Mouse (Mus musculus) hindbrain, embryonic 16.5 days (tissue): ENCODE measurements around the gene Ltk. TPM values are rescaled to one million over a fixed set of nuclear protein-coding genes. Genes with fewer than 3 reads are reported as not detected.

ENCODE experiments used
- ATAC-seq: fragments of 200-750 bp; cut with Nextera tagmentation; 2 replicates; pipeline ENCODE4 v1.8.0; 2017; ENCODE audit warnings: moderate TSS enrichment, moderate library complexity
- H3K27ac ChIP-seq: fragments of 300-500 bp; sonication (generic); 2 replicates; pipeline ENCODE4 v1.5.1; 2014; ENCODE audit warnings: low read depth, mild to moderate bottlenecking, control low read depth, low read length, moderate library complexity
- H3K27me3 ChIP-seq: fragments of 300-500 bp; sonication (generic); replicated peaks from 2 replicates; pipeline ENCODE4 v1.6.1; 2014; ENCODE audit warnings: low read length; ENCODE audit not compliant: control insufficient read depth, insufficient read depth
- H3K36me3 ChIP-seq: fragments of 300-500 bp; sonication (generic); 2 replicates; pipeline ENCODE4 v1.6.1; 2014; ENCODE audit warnings: mild to moderate bottlenecking, low read length, moderate library complexity, mixed read lengths; ENCODE audit not compliant: control insufficient read depth, insufficient read depth
- H3K4me1 ChIP-seq: fragments of 300-500 bp; sonication (generic); 2 replicates; pipeline ENCODE4 v1.6.1; 2014; ENCODE audit warnings: low read depth, low read length; ENCODE audit not compliant: control insufficient read depth, insufficient read depth
- H3K4me2 ChIP-seq: fragments of 300-500 bp; sonication (generic); 2 replicates; pipeline ENCODE4 v1.6.1; 2014; ENCODE audit warnings: mild to moderate bottlenecking, low read length, control low read depth, moderate library complexity
- H3K4me3 ChIP-seq: fragments of 300-500 bp; sonication (generic); 2 replicates; pipeline ENCODE4 v1.5.1; 2014; ENCODE audit warnings: mild to moderate bottlenecking, low read length, control low read depth, moderate library complexity
- H3K9ac ChIP-seq: fragments of 300-500 bp; sonication (generic); 2 replicates; pipeline ENCODE4 v1.6.1; 2014; ENCODE audit warnings: low read depth, mild to moderate bottlenecking, control low read depth, low read length, moderate library complexity
- H3K9me3 ChIP-seq: fragments of 300-500 bp; sonication (generic); 2 replicates; pipeline ENCODE4 v1.6.1; 2014; ENCODE audit warnings: mild to moderate bottlenecking, low read length, moderate library complexity; ENCODE audit not compliant: control insufficient read depth
- WGBS: fragments of 180-500 bp; shearing (Covaris S2); extraction: QIAGEN DNeasy Blood & Tissue Kit; methylation state at CpG from one replicate; pipeline ENCODE4 v1.1.7; 2014; 5-methylcytosine and 5-hydroxymethylcytosine counted together
- polyA plus RNA-seq: library from polyadenylated mRNA; unstranded; fragments of >200 nt; fragmentation: Nextera tagmentation; extraction: Ambion mirVana; gene quantifications from 2 replicates; pipeline ENCODE4 v1.2.1, GENCODE M21; 2015

The Ltk gene
- polyA plus RNA-seq, 1 experiment from 2014 or later: 1.7 TPM

DNA sequence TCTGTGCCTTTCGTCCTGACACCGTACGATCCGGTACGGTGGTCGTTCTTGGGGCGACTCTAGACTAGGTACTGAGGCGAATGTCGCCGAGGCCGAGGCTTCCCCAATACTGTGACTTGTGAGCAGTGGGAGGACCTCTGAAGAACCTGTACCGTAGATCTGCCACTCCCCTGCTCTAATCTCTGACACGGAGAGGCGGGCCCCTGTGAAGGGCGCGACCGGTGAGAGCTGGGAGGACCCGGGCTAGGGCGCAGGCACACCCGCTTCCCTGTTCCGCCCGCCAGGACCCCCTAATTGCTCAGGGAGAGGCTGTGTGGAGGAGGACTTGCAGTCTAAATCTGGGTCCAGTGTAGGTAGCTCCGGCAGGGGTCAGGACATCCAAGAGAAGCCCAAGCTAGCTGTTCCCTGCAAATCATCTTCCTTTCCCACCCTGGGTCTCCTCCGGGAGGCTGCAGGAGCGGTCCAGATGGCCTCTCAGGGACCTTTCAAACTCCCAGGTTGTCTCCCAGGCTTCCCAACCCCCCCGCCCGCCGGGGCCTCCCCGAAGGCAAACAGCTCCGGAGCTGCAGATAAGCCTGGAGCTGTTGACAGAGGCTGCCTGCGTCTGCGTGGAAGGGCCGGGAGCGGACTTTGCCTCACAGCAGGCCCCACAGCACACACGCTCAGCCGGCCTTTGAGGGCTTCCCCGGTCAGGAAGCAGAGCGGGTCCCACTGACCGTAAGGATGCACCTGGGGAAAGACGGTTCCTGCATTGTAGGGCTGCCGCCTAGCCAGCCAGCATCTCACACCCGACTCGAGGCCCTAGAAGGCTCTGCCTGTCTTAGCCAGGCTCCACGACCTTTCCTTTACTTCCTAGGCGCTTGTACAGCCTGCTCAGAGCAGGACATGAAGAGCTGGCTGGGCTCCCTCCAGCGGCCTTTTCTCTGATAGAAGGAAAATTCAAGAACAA is 15.8 kb downstream of the Ltk start:
- Histone ChIP-seq H3K4me2 (peak overlapping the region; percentile 34), H3K4me1 (peaks cover 25% of the 10 kb centered on the region), H3K27ac (no peak overlapping the region), H3K9ac (no peak overlapping the region), H3K4me3 (peak overlapping the region; percentile 4), H3K9me3 (no peaks in the 10 kb centered on the region), H3K36me3 (no peaks in the 10 kb centered on the region), H3K27me3 (peaks cover 43% of the 10 kb centered on the region)
- ATAC-seq: no peak
- 5% methylated on average over 46 of the region's 46 CpGs for WGBS

DNA sequence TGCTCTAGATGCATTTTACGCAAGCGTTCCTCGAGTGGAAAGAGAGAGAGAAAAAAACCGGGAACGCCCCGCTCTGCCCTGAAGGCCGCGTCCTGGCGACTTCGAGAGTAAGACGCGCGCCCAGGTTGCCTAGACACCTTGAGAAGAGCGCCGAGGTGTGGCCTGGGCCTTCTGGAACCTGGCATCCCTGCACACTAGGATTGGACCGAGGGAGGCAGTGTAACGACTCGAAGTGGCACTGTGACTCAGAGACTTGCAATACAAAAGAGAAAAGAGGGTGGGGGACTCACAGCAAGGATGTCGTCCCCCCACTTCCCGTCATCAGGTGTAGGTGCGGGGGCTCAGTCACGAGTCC is 16.4 kb downstream of the Ltk start:
- Histone ChIP-seq H3K9me3 (no peaks in the 10 kb centered on the region), H3K36me3 (no peaks in the 10 kb centered on the region), H3K4me2 (peak overlapping the region; percentile 34), H3K27ac (no peak overlapping the region), H3K9ac (no peak overlapping the region), H3K4me3 (peak overlapping the region; percentile 3; the same call in 1 of the 2 replicates), H3K4me1 (peaks cover 25% of the 10 kb centered on the region), H3K27me3 (peaks cover 43% of the 10 kb centered on the region)
- WGBS: 5% methylated on average over 22 of the region's 22 CpGs
- no peak for ATAC-seq

DNA sequence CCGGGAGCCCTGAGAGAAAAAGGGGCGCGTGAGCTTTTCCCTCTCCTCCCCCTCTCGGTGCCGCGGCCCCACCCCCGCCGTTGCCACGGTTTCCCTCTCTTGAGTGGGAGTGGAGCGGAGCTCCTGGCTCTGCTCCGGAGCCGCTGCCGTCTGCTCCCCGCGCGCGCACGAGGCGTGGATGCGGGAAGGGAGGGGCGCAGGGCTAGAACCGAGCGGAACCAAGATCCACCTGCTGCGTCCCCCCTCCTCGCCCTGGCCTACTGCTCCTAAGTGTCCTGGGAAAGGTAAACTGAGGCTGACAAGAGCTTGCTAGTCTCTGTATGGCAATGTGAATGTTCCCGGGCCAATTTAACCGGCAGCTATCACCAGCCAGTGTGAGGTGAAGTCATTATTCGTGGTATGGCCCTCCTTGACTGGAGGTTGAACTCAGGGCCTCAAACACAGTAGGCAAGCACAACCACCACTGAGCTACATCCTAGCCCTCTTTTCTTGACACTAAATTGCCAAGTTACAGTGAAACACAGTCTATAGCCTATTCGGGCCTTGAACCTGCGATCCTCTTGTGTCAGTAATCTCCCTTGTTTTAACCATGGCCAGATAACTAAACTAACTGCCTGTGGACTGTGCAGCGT is 16.9 kb downstream of the Ltk start:
- Histone ChIP-seq H3K27me3 (peaks cover 43% of the 10 kb centered on the region), H3K36me3 (no peaks in the 10 kb centered on the region)
- no peak for ATAC-seq

DNA sequence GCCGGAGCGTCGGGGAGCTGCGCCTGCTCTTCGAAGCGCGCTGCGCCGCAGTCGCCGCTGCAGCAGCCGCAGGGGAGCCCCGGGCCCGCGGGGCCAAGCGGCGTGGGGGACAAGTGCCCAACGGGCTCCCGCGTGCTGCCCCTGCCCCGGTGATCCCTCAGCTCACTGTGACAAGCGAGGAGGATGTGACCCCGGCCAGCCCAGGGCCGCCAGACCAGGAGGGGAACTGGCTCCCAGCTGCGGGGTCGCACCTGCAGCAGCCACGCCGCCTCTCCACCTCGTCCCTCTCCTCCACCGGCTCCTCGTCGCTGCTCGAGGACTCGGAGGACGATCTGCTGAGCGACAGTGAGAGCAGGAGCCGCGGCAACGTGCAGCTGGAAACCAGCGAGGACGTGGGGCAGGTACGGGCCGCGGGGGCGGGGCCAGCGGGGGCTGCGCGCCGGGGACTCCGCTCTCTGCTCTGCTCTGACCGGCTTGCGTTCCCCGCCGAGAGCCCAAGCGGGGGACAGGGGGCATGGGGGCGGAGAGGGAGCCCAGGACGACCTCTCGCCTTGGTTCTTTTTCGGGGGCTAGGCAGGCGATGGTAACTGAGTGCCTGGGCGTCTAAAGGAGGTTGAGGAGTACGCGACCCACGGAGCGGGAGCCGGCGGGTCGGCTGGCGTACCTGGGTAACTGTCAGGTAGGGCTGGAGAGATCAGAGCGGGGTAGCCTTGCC is 17.6 kb downstream of the Ltk start:
- H3K9ac ChIP-seq: peak overlapping the region; percentile 65
- no peaks in the 10 kb centered on the region for H3K9me3 ChIP-seq
- peak; percentile 34 for ATAC-seq
- H3K36me3 ChIP-seq: no peaks in the 10 kb centered on the region
- H3K27ac ChIP-seq: no peak overlapping the region
- peaks cover 25% of the 10 kb centered on the region for H3K4me1 ChIP-seq
- H3K4me3 ChIP-seq: peak overlapping the region; percentile 63
- WGBS: under 1% methylated on average over 37 of the region's 70 CpGs
- H3K27me3 ChIP-seq: peaks cover 43% of the 10 kb centered on the region
- H3K4me2 ChIP-seq: peak overlapping the region; percentile 96

More for the DNA sequence above, 16.9 kb downstream of the Ltk start:
- 10% methylated on average over 22 of the region's 31 CpGs for WGBS
- no peaks in the 10 kb centered on the region for H3K9me3 ChIP-seq
- H3K4me1 ChIP-seq: peaks cover 25% of the 10 kb centered on the region
- 0 out of 2 replicates have a peak overlapping the region, but pooled peaks have one; percentile 65 for H3K9ac ChIP-seq
- H3K4me3 ChIP-seq: peak overlapping the region; percentile 63
- H3K4me2 ChIP-seq: peak overlapping the region; percentile 96
- no peak overlapping the region for H3K27ac ChIP-seq

DNA sequence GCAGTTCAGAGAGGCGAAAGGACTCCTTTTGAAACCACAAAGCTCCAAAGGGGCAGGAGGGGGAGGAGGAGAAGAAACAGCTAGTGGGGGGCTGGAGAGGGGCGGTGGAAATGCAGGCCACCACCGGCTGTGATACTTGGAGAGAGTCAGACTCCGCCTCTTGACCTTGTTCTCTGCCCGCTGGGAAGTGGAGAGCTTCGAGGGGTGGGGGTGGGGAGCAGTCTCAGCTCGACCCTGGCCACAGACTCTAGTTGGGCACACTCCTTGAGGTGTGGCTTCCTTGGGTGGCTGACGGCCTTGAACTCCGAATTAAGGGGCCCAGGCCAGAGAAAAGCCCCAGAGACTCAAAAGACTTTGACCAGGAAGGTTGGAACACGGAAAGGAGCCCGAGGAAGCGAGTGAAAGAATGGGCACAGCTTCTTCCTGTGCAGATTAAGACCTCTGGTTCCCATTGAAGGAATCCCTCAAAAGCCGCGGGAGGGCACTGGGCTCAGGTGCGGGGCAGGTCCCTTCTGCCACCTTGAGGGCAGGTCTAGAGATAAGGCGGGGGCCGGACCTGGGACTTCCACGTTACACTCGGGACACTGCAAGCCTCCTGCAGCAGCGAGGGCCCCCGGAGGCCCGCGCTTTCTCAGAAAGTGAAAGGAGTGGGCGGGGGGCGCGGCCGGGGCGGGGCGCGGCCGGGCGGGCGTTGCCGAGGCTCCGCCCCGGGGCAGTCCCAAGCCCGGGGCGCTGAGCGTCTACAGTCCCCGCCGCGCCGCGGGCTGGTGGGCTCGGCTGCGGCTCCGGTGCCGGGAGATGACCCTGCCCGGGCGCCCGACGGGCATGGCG is 18.4 kb downstream of the Ltk start, which contains the start of gene Itpka:
Gene Itpka (plus strand): TSS at position 757 of the 831 bp plus-strand sequence.
- peak; percentile 64 for ATAC-seq
- peak within 1 kb of the TSS; percentile 96 for H3K4me2 ChIP-seq
- H3K36me3 ChIP-seq: no peaks in the 10 kb centered on the region
- H3K9me3 ChIP-seq: no peaks in the 10 kb centered on the region
- peaks cover 25% of the 10 kb centered on the region for H3K4me1 ChIP-seq
- peak within 1 kb of the TSS; percentile 63 for H3K4me3 ChIP-seq
- under 1% methylated on average over 36 of the region's 53 CpGs for WGBS
- no peak within 1 kb of the TSS for H3K27ac ChIP-seq
- peak within 1 kb of the TSS; percentile 65 for H3K9ac ChIP-seq
- H3K27me3 ChIP-seq: peaks cover 47% of the 10 kb centered on the region

DNA sequence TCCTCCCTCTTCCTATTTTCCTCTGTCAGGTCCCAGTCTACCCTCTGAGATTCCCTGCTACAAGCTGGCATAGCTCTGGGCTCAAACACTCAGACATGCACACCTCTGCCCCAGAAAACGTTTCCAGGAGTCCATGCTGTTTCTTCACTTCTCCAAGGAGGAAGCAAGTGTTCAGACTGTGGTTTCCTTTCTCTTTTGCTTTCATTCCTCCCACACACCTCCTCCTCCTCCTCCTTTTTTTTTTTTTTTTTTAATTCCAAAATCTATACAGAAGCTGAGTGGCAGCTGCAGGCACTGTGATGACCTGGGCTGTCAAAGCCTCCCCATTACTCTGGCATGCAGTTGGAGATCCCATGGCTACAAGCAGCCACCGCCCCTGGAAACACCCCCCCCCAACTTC is 19.7 kb downstream of the Ltk start:
- 0 out of 2 replicates have a peak, but pooled peaks cover 2% of the 10 kb centered on the region for H3K36me3 ChIP-seq
- H3K4me2 ChIP-seq: no peak overlapping the region
- no peak overlapping the region for H3K27ac ChIP-seq
- 23% methylated on average over 2 of the region's 2 CpGs for WGBS
- no peak for ATAC-seq
- H3K4me1 ChIP-seq: peaks cover 25% of the 10 kb centered on the region
- no peak overlapping the region for H3K4me3 ChIP-seq
- no peak overlapping the region for H3K9ac ChIP-seq
- no peaks in the 10 kb centered on the region for H3K9me3 ChIP-seq
- peaks cover 45% of the 10 kb centered on the region for H3K27me3 ChIP-seq

DNA sequence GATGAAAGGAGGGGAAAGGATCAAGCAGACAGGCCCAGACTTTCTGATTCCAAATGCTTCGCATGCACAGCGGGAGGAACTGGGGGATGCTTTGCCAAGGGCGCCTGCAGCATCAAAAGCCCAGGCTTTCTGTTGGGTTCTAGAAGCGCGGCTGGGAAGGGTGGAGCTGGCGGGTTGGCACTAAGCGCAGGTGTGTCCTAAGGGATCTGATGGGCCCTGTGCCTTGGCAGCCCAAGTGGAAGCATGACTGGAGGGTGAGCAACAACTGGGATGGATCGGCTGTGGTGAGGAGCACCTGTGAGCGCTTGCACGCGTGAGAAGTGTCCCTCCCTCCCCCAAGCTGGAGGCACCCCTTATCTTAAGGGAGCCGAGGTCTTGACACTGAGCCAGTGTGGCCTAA is 23.1 kb downstream of the Ltk start:
- no peak overlapping the region for H3K27ac ChIP-seq
- peaks cover 8% of the 10 kb centered on the region for H3K4me1 ChIP-seq
- H3K9ac ChIP-seq: no peak overlapping the region
- no peak for ATAC-seq
- H3K4me2 ChIP-seq: no peak overlapping the region
- no peaks in the 10 kb centered on the region for H3K9me3 ChIP-seq
- 29% methylated on average over 12 of the region's 12 CpGs for WGBS
- no peak overlapping the region for H3K4me3 ChIP-seq
- peaks cover 14% of the 10 kb centered on the region for H3K27me3 ChIP-seq
- H3K36me3 ChIP-seq: peaks cover 16% of the 10 kb centered on the region

DNA sequence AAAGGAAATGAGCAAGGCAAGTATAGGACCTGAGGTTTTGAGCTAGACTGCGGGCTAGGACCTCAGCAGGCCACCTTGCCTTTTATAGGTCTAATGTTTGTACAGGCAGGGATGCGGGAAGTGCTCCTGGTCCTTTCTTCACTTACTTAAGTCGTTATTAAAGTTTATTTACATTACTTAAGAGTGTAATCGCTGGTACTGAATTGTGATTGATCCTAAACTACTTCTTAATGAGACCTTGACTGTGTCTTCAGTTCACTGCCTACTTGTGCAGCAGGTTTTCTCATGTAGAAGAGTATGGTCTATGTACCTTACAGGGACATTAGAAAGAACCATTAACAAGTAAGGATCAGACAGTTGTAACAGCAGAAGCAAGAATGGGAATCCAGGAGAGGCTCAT is 29.5 kb downstream of the Ltk start:
- Histone ChIP-seq H3K4me2 (no peak overlapping the region), H3K4me1 (no peaks in the 10 kb centered on the region), H3K27ac (no peak overlapping the region), H3K36me3 (peaks cover 53% of the 10 kb centered on the region), H3K9me3 (no peaks in the 10 kb centered on the region), H3K9ac (no peak overlapping the region), H3K27me3 (no peaks in the 10 kb centered on the region), H3K4me3 (no peak overlapping the region)
- ATAC-seq: no peak
- WGBS: 92% methylated on average over 4 of the region's 4 CpGs
